Mouse (Mus musculus) hindbrain, postnatal 0 days (tissue): Measurements from ENCODE around the gene Iltifb. TPM values are rescaled to one million over a fixed set of nuclear protein-coding genes. Genes with fewer than 3 reads are reported as not detected.
A peak's percentile ranks its signal among the peaks of the same experiment; 100 is the strongest.
"Not testable (repeated sequence)": the region's sequence is repeated elsewhere in the genome, so short reads cannot be mapped to it uniquely, and the experiment has no call there.

Source experiments
- ATAC-seq: fragments of 200-750 bp; cut with Nextera tagmentation; 2 replicates; pipeline ENCODE4 v1.8.0; 2017; ENCODE audit warnings: mild to moderate bottlenecking, moderate TSS enrichment, moderate library complexity
- DNase-seq: peaks from one replicate; pipeline ENCODE4 v3.0.0-alpha.2; 2015; ENCODE audit warnings: low spot score
- H3K27ac ChIP-seq: fragments of 300-500 bp; sonication (generic); 2 replicates; pipeline ENCODE4 v1.5.1; 2014; ENCODE audit warnings: mild to moderate bottlenecking
- H3K27me3 ChIP-seq: fragments of 300-500 bp; sonication (generic); 2 replicates; pipeline ENCODE4 v1.6.1; 2014; ENCODE audit warnings: low read length, mixed read lengths; ENCODE audit not compliant: insufficient read depth
- H3K36me3 ChIP-seq: fragments of 300-500 bp; sonication (generic); 2 replicates; pipeline ENCODE4 v1.6.1; 2014; ENCODE audit warnings: low read length, mixed read lengths; ENCODE audit not compliant: insufficient read depth
- H3K4me1 ChIP-seq: fragments of 300-500 bp; sonication (generic); 2 replicates; pipeline ENCODE4 v1.6.1; 2014; ENCODE audit warnings: antibody characterized with exemption, low read length, mixed read lengths; ENCODE audit not compliant: insufficient read depth
- H3K4me2 ChIP-seq: fragments of 300-500 bp; sonication (generic); 2 replicates; pipeline ENCODE4 v1.6.1; 2014; ENCODE audit warnings: low read depth, mild to moderate bottlenecking, low read length, moderate library complexity, mixed read lengths
- H3K4me3 ChIP-seq: fragments of 300-500 bp; sonication (generic); 2 replicates; pipeline ENCODE4 v1.5.1; 2014; ENCODE audit warnings: low read length
- H3K9ac ChIP-seq: fragments of 300-500 bp; sonication (generic); replicated peaks from 2 replicates; pipeline ENCODE4 v1.6.1; 2014; ENCODE audit warnings: mild to moderate bottlenecking, low read length, moderate library complexity, mixed read lengths
- H3K9me3 ChIP-seq: fragments of 300-500 bp; sonication (generic); 2 replicates; pipeline ENCODE4 v1.6.1; 2016; ENCODE audit warnings: low read length, mixed read lengths
- CTCF ChIP-seq: IDR thresholded peaks from 2 replicates; pipeline ENCODE4 v1.5.1; 2016; ENCODE audit warnings: antibody characterized with exemption, control low read depth, low read depth
- WGBS: fragments of 180-500 bp; shearing (Covaris S2); extraction: QIAGEN DNeasy Blood & Tissue Kit; methylation state at CpG from one replicate; pipeline ENCODE4 v1.1.7; 2014; 5-methylcytosine and 5-hydroxymethylcytosine counted together
- polyA plus RNA-seq: library from polyadenylated mRNA; unstranded; fragments of >200 nt; fragmentation: Nextera tagmentation; extraction: Ambion mirVana; gene quantifications from 2 replicates; pipeline ENCODE4 v1.2.1, GENCODE M21; 2015
- total RNA-seq: library from RNA; depleted of rRNA; stranded (reverse); fragments of >200 nt; gene quantifications from 2 replicates; pipeline ENCODE4 v1.2.3, GENCODE M21; 2014; rRNA removed

Gene Iltifb
- total and polyA plus RNA-seq, 2 experiments from 2014 or later: 6.6 TPM; not detected in 1

- not testable (repeated sequence) for H3K4me3 ChIP-seq, H3K27me3 ChIP-seq, DNase-seq, H3K9ac ChIP-seq, ATAC-seq, H3K4me2 ChIP-seq, H3K27ac ChIP-seq, H3K4me1 ChIP-seq, H3K9me3 ChIP-seq, H3K36me3 ChIP-seq
- 100% methylated on average over 1 of the region's 2 CpGs for WGBS
Observed at GRCm38 (mm10) chr10:118271416-118271815, 23.4 kb downstream of the Iltifb start.

GRCm38 (mm10) chr10:118268812-118269211 lies 26.0 kb downstream of the Iltifb start:
- WGBS: 67% methylated on average over 1 of the region's 8 CpGs
- H3K4me3 ChIP-seq, H3K4me2 ChIP-seq, ATAC-seq, H3K4me1 ChIP-seq, DNase-seq, H3K36me3 ChIP-seq, H3K27ac ChIP-seq, H3K9ac ChIP-seq, H3K27me3 ChIP-seq, H3K9me3 ChIP-seq: not testable (repeated sequence)

- not testable (repeated sequence) for H3K4me3 ChIP-seq, H3K36me3 ChIP-seq, H3K9me3 ChIP-seq, DNase-seq, H3K27ac ChIP-seq, H3K4me2 ChIP-seq, H3K4me1 ChIP-seq, H3K9ac ChIP-seq, ATAC-seq, H3K27me3 ChIP-seq
- WGBS: no CpG with 5 or more reads among the region's 13 CpGs
Observed at GRCm38 (mm10) chr10:118258388-118258787, 36.5 kb downstream of the Iltifb start, which contains the start of gene Gm32802. TSS of gene Gm32802 (plus strand) at chr10:118258688.

GRCm38 (mm10) chr10:118250852-118251295 lies 44.0 kb downstream of the Iltifb start:
- no peak overlapping the region; the same call in 1 of the 2 replicates for H3K4me2 ChIP-seq
- peak; percentile 76 for TF ChIP-seq CTCF

GRCm38 (mm10) chr10:118249006-118249595 lies 45.7 kb downstream of the Iltifb start:
- not testable (repeated sequence) for ATAC-seq, H3K36me3 ChIP-seq, H3K9me3 ChIP-seq, H3K27ac ChIP-seq, H3K4me1 ChIP-seq, H3K4me3 ChIP-seq, H3K27me3 ChIP-seq, H3K4me2 ChIP-seq, H3K9ac ChIP-seq
- peak; percentile 12; the same call in 1 of the 2 replicates for TF ChIP-seq CTCF
- DNase-seq: peak; percentile 17
- WGBS: 46% methylated on average over 11 of the region's 11 CpGs

More at GRCm38 (mm10) chr10:118250852-118251295, 44.0 kb downstream of the Iltifb start:
- H3K36me3 ChIP-seq: no peaks in the 10 kb centered on the region
- H3K27ac ChIP-seq: no peak overlapping the region
- no peak overlapping the region for H3K9ac ChIP-seq
- no peak overlapping the region for H3K4me3 ChIP-seq
- H3K4me1 ChIP-seq: no peaks in the 10 kb centered on the region
- H3K27me3 ChIP-seq: no peaks in the 10 kb centered on the region
- 31% methylated on average over 10 of the region's 10 CpGs for WGBS
- ATAC-seq (peak; percentile 73), DNase-seq (peak; percentile 74)
- H3K9me3 ChIP-seq: no peaks in the 10 kb centered on the region

GRCm38 (mm10) chr10:118240680-118241079 lies 54.2 kb downstream of the Iltifb start, which contains the start of gene Gm32717:
TSS of gene Gm32717 (minus strand) at chr10:118240780.
- not testable (repeated sequence) for H3K36me3 ChIP-seq, H3K27me3 ChIP-seq, H3K4me3 ChIP-seq, H3K4me2 ChIP-seq, H3K4me1 ChIP-seq, H3K9me3 ChIP-seq, DNase-seq, H3K27ac ChIP-seq, ATAC-seq, H3K9ac ChIP-seq
- WGBS: no CpG with 5 or more reads among the region's 13 CpGs

Other genes starting within 250 kb of the Iltifb start
- gene Mdm1, start 153.2 kb downstream of the Iltifb start, total RNA-seq: 26.4 and 31.0 TPM in 2 replicates
- gene Mdm1, start 153.2 kb downstream of the Iltifb start, polyA plus RNA-seq: 23.0 and 25.1 TPM in 2 replicates
- not detected in 2 replicates for gene Il22, start 90.1 kb downstream of the Iltifb start, total RNA-seq
- 2.0 and 2.9 TPM in 2 replicates for gene Il22, start 90.1 kb downstream of the Iltifb start, polyA plus RNA-seq
- gene Gm32717, start 54.3 kb downstream of the Iltifb start, total RNA-seq: 0.05 and 0.18 TPM in 2 replicates
- 0.10 TPM in 1 of 2 replicates, not detected in the other for gene Gm32717, start 54.3 kb downstream of the Iltifb start, polyA plus RNA-seq
- gene Gm32802, start 36.4 kb downstream of the Iltifb start, total RNA-seq: 0.05 and 0.18 TPM in 2 replicates
- 0.10 TPM in 1 of 2 replicates, not detected in the other for gene Gm32802, start 36.4 kb downstream of the Iltifb start, polyA plus RNA-seq
- gene Gm9040, start 31.9 kb upstream of the Iltifb start, total RNA-seq: not detected in 2 replicates
- not detected in 2 replicates for gene Gm9040, start 31.9 kb upstream of the Iltifb start, polyA plus RNA-seq
- gene Gm9044, start 37.4 kb upstream of the Iltifb start, total RNA-seq: not detected in 2 replicates
- not detected in 2 replicates for gene Gm9044, start 37.4 kb upstream of the Iltifb start, polyA plus RNA-seq
- not detected in 2 replicates for gene Gm9045, start 42.8 kb upstream of the Iltifb start, total RNA-seq
- gene Gm9045, start 42.8 kb upstream of the Iltifb start, polyA plus RNA-seq: not detected in 2 replicates
- gene Gm9046, start 48.2 kb upstream of the Iltifb start, total RNA-seq: not detected in 2 replicates
- gene Gm9046, start 48.2 kb upstream of the Iltifb start, polyA plus RNA-seq: not detected in 2 replicates
- 0.14 TPM in 1 of 2 replicates, not detected in the other for gene Gm9048, start 53.6 kb upstream of the Iltifb start, total RNA-seq
- not detected in 2 replicates for gene Gm9048, start 53.6 kb upstream of the Iltifb start, polyA plus RNA-seq
- not detected in 2 replicates for gene Gm9049, start 59.1 kb upstream of the Iltifb start, total RNA-seq
- not detected in 2 replicates for gene Gm9049, start 59.1 kb upstream of the Iltifb start, polyA plus RNA-seq
- gene Ifng, start 146.0 kb upstream of the Iltifb start, total RNA-seq: 0.68 TPM in 1 of 2 replicates, not detected in the other
- not detected in 2 replicates for gene Ifng, start 146.0 kb upstream of the Iltifb start, polyA plus RNA-seq